Mouse (Mus musculus) embryonic facial prominence, embryonic 11.5 days (tissue): ENCODE measurements around the gene Wdpcp. TPM values are rescaled to one million over a fixed set of nuclear protein-coding genes. Genes with fewer than 3 reads are reported as not detected.

Experiments used
- ATAC-seq: fragments of 200-750 bp; cut with Nextera tagmentation; replicated peaks from 2 replicates; pipeline ENCODE4 v1.8.0; 2017; ENCODE audit warnings: low read depth; ENCODE audit not compliant: insufficient number of reproducible peaks, low FRiP score, low TSS enrichment
- DNase-seq: peaks from one replicate; pipeline ENCODE4 v3.0.0-alpha.2; 2015; ENCODE audit warnings: low spot score
- H3K27ac ChIP-seq: fragments of 300-500 bp; sonication (generic); replicated peaks from 2 replicates; pipeline ENCODE4 v1.5.1; 2014; ENCODE audit warnings: mild to moderate bottlenecking, low read depth, low read length, control low read depth
- H3K27me3 ChIP-seq: fragments of 300-500 bp; sonication (generic); 2 replicates; pipeline ENCODE4 v1.6.1; 2014; ENCODE audit warnings: mild to moderate bottlenecking, low read length, moderate library complexity, mixed read lengths; ENCODE audit not compliant: control insufficient read depth, insufficient read depth
- H3K36me3 ChIP-seq: fragments of 300-500 bp; sonication (generic); replicated peaks from 2 replicates; pipeline ENCODE4 v1.6.1; 2014; ENCODE audit warnings: low read depth, mild to moderate bottlenecking, low read length, moderate library complexity, mixed read lengths; ENCODE audit not compliant: control insufficient read depth, insufficient read depth
- H3K4me1 ChIP-seq: fragments of 300-500 bp; sonication (generic); 2 replicates; pipeline ENCODE4 v1.6.1; 2014; ENCODE audit warnings: low read length, mixed read lengths; ENCODE audit not compliant: control insufficient read depth, insufficient read depth
- H3K4me2 ChIP-seq: fragments of 300-500 bp; sonication (generic); 2 replicates; pipeline ENCODE4 v1.6.1; 2014; ENCODE audit warnings: low read depth, mild to moderate bottlenecking, control low read depth, low read length, moderate library complexity
- H3K4me3 ChIP-seq: fragments of 300-500 bp; sonication (generic); 2 replicates; pipeline ENCODE4 v1.5.1; 2014; ENCODE audit warnings: low read depth, low read length, control low read depth
- H3K9ac ChIP-seq: fragments of 300-500 bp; sonication (generic); replicated peaks from 2 replicates; pipeline ENCODE4 v1.6.1; 2014; ENCODE audit warnings: mild to moderate bottlenecking, control low read depth, low read length
- H3K9me3 ChIP-seq: fragments of 300-500 bp; sonication (generic); replicated peaks from 2 replicates; pipeline ENCODE4 v1.6.1; 2016; ENCODE audit warnings: mild to moderate bottlenecking, low read length, inconsistent platforms, mixed read lengths; ENCODE audit not compliant: control insufficient read depth
- WGBS: fragments of 180-500 bp; shearing (Covaris S2); extraction: QIAGEN DNeasy Blood & Tissue Kit; methylation state at CpG from one replicate; pipeline ENCODE4 v1.1.7; 2014; 5-methylcytosine and 5-hydroxymethylcytosine counted together
- polyA plus RNA-seq: library from polyadenylated mRNA; unstranded; fragments of >200 nt; fragmentation: Nextera tagmentation; extraction: Ambion mirVana; gene quantifications from 2 replicates; pipeline ENCODE4 v1.2.1, GENCODE M21; 2014

Wdpcp gene
- polyA plus RNA-seq, 1 experiment from 2014 or later = 11.9 TPM

GRCm38 (mm10) chr11:21826521-21826920 lies 254.5 kb downstream of the Wdpcp start:
- Histone ChIP-seq H3K9me3 (no peaks in the 10 kb centered on the region), H3K4me3 (no peak overlapping the region), H3K4me1 (no peaks in the 10 kb centered on the region), H3K27me3 (no peaks in the 10 kb centered on the region), H3K27ac (no peak overlapping the region), H3K4me2 (no peak overlapping the region), H3K36me3 (no peaks in the 10 kb centered on the region), H3K9ac (no peak overlapping the region)
- ATAC-seq (no peak), DNase-seq (peak; percentile 6)
- WGBS = 83% methylated on average over 1 of the region's 1 CpGs

- 88% methylated on average over 2 of the region's 2 CpGs for WGBS
- Histone ChIP-seq H3K4me1 (no peaks in the 10 kb centered on the region), H3K27me3 (no peaks in the 10 kb centered on the region), H3K9me3 (no peaks in the 10 kb centered on the region), H3K36me3 (no peaks in the 10 kb centered on the region), H3K27ac (no peak overlapping the region), H3K9ac (no peak overlapping the region), H3K4me3 (no peak overlapping the region), H3K4me2 (no peak overlapping the region)
- ATAC-seq (no peak), DNase-seq (no peak)
These were observed 275.0 kb downstream of the Wdpcp start for GRCm38 (mm10) chr11:21847040-21847439.

- ATAC-seq = peak; percentile 81
- Histone ChIP-seq H3K4me1 (no peaks in the 10 kb centered on the region), H3K36me3 (no peaks in the 10 kb centered on the region), H3K27me3 (no peaks in the 10 kb centered on the region), H3K9ac (no peak overlapping the region), H3K27ac (no peak overlapping the region), H3K9me3 (no peaks in the 10 kb centered on the region), H3K4me3 (no peak overlapping the region), H3K4me2 (no peak overlapping the region)
- 45% methylated on average over 6 of the region's 6 CpGs for whole genome bisulfite sequencing
- DNase-seq = peak; percentile 30
These were observed 292.0 kb downstream of the Wdpcp start for GRCm38 (mm10) chr11:21864000-21864399.

- Histone ChIP-seq H3K36me3 (no peaks in the 10 kb centered on the region), H3K9ac (no peak overlapping the region), H3K27ac (no peak overlapping the region), H3K27me3 (no peaks in the 10 kb centered on the region), H3K4me1 (no peaks in the 10 kb centered on the region), H3K4me2 (no peak overlapping the region), H3K9me3 (no peaks in the 10 kb centered on the region), H3K4me3 (no peak overlapping the region)
- 78% methylated on average over 6 of the region's 6 CpGs for WGBS
- peak; percentile 4 for DNase-seq
- no peak for ATAC-seq
These were observed 292.5 kb downstream of the Wdpcp start for GRCm38 (mm10) chr11:21864516-21864915.

GRCm38 (mm10) chr11:21868675-21869074 lies 296.6 kb downstream of the Wdpcp start:
- peak; percentile 68 for ATAC-seq
- H3K27ac ChIP-seq = no peak overlapping the region

GRCm38 (mm10) chr11:21870863-21871262 lies 298.8 kb downstream of the Wdpcp start:
- Histone ChIP-seq H3K36me3 (no peaks in the 10 kb centered on the region), H3K27me3 (no peaks in the 10 kb centered on the region), H3K4me3 (no peak overlapping the region), H3K9ac (no peak overlapping the region), H3K9me3 (no peaks in the 10 kb centered on the region), H3K4me2 (no peak overlapping the region), H3K4me1 (no peaks in the 10 kb centered on the region), H3K27ac (no peak overlapping the region)
- ATAC-seq (no peak), DNase-seq (no peak)
- WGBS = 88% methylated on average over 1 of the region's 1 CpGs

More at GRCm38 (mm10) chr11:21868675-21869074, 296.6 kb downstream of the Wdpcp start:
- Histone ChIP-seq H3K36me3 (no peaks in the 10 kb centered on the region), H3K9ac (no peak overlapping the region), H3K27me3 (no peaks in the 10 kb centered on the region), H3K9me3 (no peaks in the 10 kb centered on the region), H3K4me2 (no peak overlapping the region), H3K4me3 (no peak overlapping the region), H3K4me1 (no peaks in the 10 kb centered on the region)
- DNase-seq = no peak
- 49% methylated on average over 3 of the region's 3 CpGs for WGBS

GRCm38 (mm10) chr11:21871728-21872127 lies 299.7 kb downstream of the Wdpcp start:
- H3K27me3 ChIP-seq = no peaks in the 10 kb centered on the region
- WGBS = 72% methylated on average over 4 of the region's 4 CpGs
- no peaks in the 10 kb centered on the region for H3K4me1 ChIP-seq
- no peak overlapping the region for H3K4me2 ChIP-seq
- ATAC-seq (no peak), DNase-seq (no peak)
- no peak overlapping the region for H3K4me3 ChIP-seq
- H3K9ac ChIP-seq = no peak overlapping the region
- H3K36me3 ChIP-seq = no peaks in the 10 kb centered on the region
- no peak overlapping the region for H3K27ac ChIP-seq
- H3K9me3 ChIP-seq = no peaks in the 10 kb centered on the region

GRCm38 (mm10) chr11:21875077-21875476 lies 303.0 kb downstream of the Wdpcp start:
- WGBS = 81% methylated on average over 2 of the region's 2 CpGs
- H3K27me3 ChIP-seq = no peaks in the 10 kb centered on the region
- no peak overlapping the region for H3K27ac ChIP-seq
- H3K9ac ChIP-seq = no peak overlapping the region
- ATAC-seq (no peak), DNase-seq (no peak)
- no peaks in the 10 kb centered on the region for H3K4me1 ChIP-seq
- H3K4me3 ChIP-seq = no peak overlapping the region
- no peak overlapping the region for H3K4me2 ChIP-seq
- H3K36me3 ChIP-seq = no peaks in the 10 kb centered on the region
- H3K9me3 ChIP-seq = no peaks in the 10 kb centered on the region
